Mouse (Mus musculus): ENCODE data around the gene Papola. TPM values are rescaled to one million over a fixed set of nuclear protein-coding genes. Genes with fewer than 3 reads are reported as not detected.
"Not testable (repeated sequence)": the region's sequence is repeated elsewhere in the genome, so short reads cannot be mapped to it uniquely, and the experiment has no call there.

Papola gene
- polyA plus RNA-seq, 1 experiment from 2014 or later, result 120 TPM

- Histone ChIP-seq H3K4me2 (no peak overlapping the region), H3K9ac (no peak overlapping the region), H3K27me3 (no peaks in the 10 kb centered on the region), H3K27ac (no peak overlapping the region), H3K9me3 (replicated peaks) (no peaks in the 10 kb centered on the region), H3K4me1 (replicated peaks) (peaks cover 5% of the 10 kb centered on the region; the same call in 1 of the 2 replicates), H3K4me3 (replicated peaks) (no peak overlapping the region), H3K36me3 (peaks cover 75% of the 10 kb centered on the region)
- 74% methylated on average over 4 of the region's 4 CpGs for WGBS (ENCODE audit: insufficient replicate concordance)
- DNase-seq (no peak), ATAC-seq (ENCODE audit: low read depth) (no peak)
Observed at GRCm38 (mm10) chr12:105839096-105839495, 54.6 kb downstream of the Papola start.

GRCm38 (mm10) chr12:105840545-105840944 lies 56.1 kb downstream of the Papola start:
- WGBS (ENCODE audit: insufficient replicate concordance), result 85% methylated on average over 8 of the region's 8 CpGs
- H3K4me1 ChIP-seq (replicated peaks); H3K9me3 ChIP-seq (replicated peaks); ATAC-seq (ENCODE audit: low read depth); H3K4me3 ChIP-seq (replicated peaks); H3K9ac ChIP-seq; DNase-seq; H3K27me3 ChIP-seq; H3K4me2 ChIP-seq; H3K27ac ChIP-seq: not testable (repeated sequence)
- H3K36me3 ChIP-seq, result peaks cover 63% of the 10 kb centered on the region

GRCm38 (mm10) chr12:105843243-105844005 lies 58.9 kb downstream of the Papola start:
- DNase-seq (no peak), ATAC-seq (ENCODE audit: low read depth) (no peak)
- H3K36me3 ChIP-seq, result peaks cover 40% of the 10 kb centered on the region
- no peaks in the 10 kb centered on the region for H3K4me1 ChIP-seq (replicated peaks)
- no peak overlapping the region for H3K27ac ChIP-seq
- no peak overlapping the region for H3K9ac ChIP-seq
- no peak overlapping the region for H3K4me2 ChIP-seq
- no peaks in the 10 kb centered on the region for H3K27me3 ChIP-seq
- WGBS (ENCODE audit: insufficient replicate concordance), result 75% methylated on average over 12 of the region's 12 CpGs
- no peaks in the 10 kb centered on the region for H3K9me3 ChIP-seq (replicated peaks)
- H3K4me3 ChIP-seq (replicated peaks), result no peak overlapping the region

GRCm38 (mm10) chr12:105844406-105844805 lies 59.9 kb downstream of the Papola start:
- Histone ChIP-seq H3K27ac (no peak overlapping the region), H3K36me3 (peaks cover 32% of the 10 kb centered on the region), H3K9ac (no peak overlapping the region), H3K4me3 (replicated peaks) (no peak overlapping the region), H3K9me3 (replicated peaks) (no peaks in the 10 kb centered on the region), H3K4me1 (replicated peaks) (no peaks in the 10 kb centered on the region), H3K4me2 (no peak overlapping the region), H3K27me3 (no peaks in the 10 kb centered on the region)
- DNase-seq, result no peak
- 85% methylated on average over 4 of the region's 4 CpGs for WGBS (ENCODE audit: insufficient replicate concordance)
- no peak for ATAC-seq (ENCODE audit: low read depth)

- WGBS (ENCODE audit: insufficient replicate concordance), result 66% methylated on average over 8 of the region's 8 CpGs
- DNase-seq, result no peak
- no peaks in the 10 kb centered on the region for H3K36me3 ChIP-seq
- no peak overlapping the region for H3K4me3 ChIP-seq (replicated peaks)
- ATAC-seq (ENCODE audit: low read depth), result no peak
- H3K9ac ChIP-seq, result no peak overlapping the region
- H3K4me1 ChIP-seq (replicated peaks), result no peaks in the 10 kb centered on the region
- H3K27me3 ChIP-seq, result no peaks in the 10 kb centered on the region
- H3K9me3 ChIP-seq (replicated peaks), result no peaks in the 10 kb centered on the region
- H3K4me2 ChIP-seq, result no peak overlapping the region
- H3K27ac ChIP-seq, result no peak overlapping the region
Observed at GRCm38 (mm10) chr12:105849102-105849501, 64.6 kb downstream of the Papola start.

- Histone ChIP-seq H3K27ac (no peak overlapping the region), H3K4me2 (no peak overlapping the region), H3K9ac (no peak overlapping the region), H3K36me3 (no peaks in the 10 kb centered on the region), H3K9me3 (replicated peaks) (no peaks in the 10 kb centered on the region), H3K4me3 (replicated peaks) (no peak overlapping the region), H3K27me3 (no peaks in the 10 kb centered on the region), H3K4me1 (replicated peaks) (no peaks in the 10 kb centered on the region)
- 68% methylated on average over 9 of the region's 9 CpGs for WGBS (ENCODE audit: insufficient replicate concordance)
- DNase-seq (no peak), ATAC-seq (ENCODE audit: low read depth) (no peak)
Observed at GRCm38 (mm10) chr12:105850675-105851074, 66.2 kb downstream of the Papola start.

- ATAC-seq (ENCODE audit: low read depth) (no peak), DNase-seq (no peak)
- no peak overlapping the region for H3K4me2 ChIP-seq
Observed at GRCm38 (mm10) chr12:105852798-105853197, 68.3 kb downstream of the Papola start.

GRCm38 (mm10) chr12:105854639-105855038 lies 70.1 kb downstream of the Papola start:
- H3K4me2 ChIP-seq, result no peak overlapping the region
- 32% methylated on average over 6 of the region's 6 CpGs for WGBS (ENCODE audit: insufficient replicate concordance)
- H3K36me3 ChIP-seq, result no peaks in the 10 kb centered on the region
- no peak for DNase-seq
- no peak overlapping the region for H3K9ac ChIP-seq
- H3K27me3 ChIP-seq, result no peaks in the 10 kb centered on the region
- H3K9me3 ChIP-seq (replicated peaks), result no peaks in the 10 kb centered on the region
- no peak overlapping the region for H3K4me3 ChIP-seq (replicated peaks)
- no peaks in the 10 kb centered on the region for H3K4me1 ChIP-seq (replicated peaks)
- ATAC-seq (ENCODE audit: low read depth), result no peak
- no peak overlapping the region for H3K27ac ChIP-seq

More at GRCm38 (mm10) chr12:105852798-105853197, 68.3 kb downstream of the Papola start:
- Histone ChIP-seq H3K9ac (no peak overlapping the region), H3K27ac (no peak overlapping the region), H3K36me3 (no peaks in the 10 kb centered on the region), H3K27me3 (no peaks in the 10 kb centered on the region), H3K9me3 (replicated peaks) (no peaks in the 10 kb centered on the region), H3K4me1 (replicated peaks) (no peaks in the 10 kb centered on the region), H3K4me3 (replicated peaks) (no peak overlapping the region)
- 55% methylated on average over 7 of the region's 7 CpGs for WGBS (ENCODE audit: insufficient replicate concordance)

- no peak overlapping the region for H3K4me2 ChIP-seq
- WGBS (ENCODE audit: insufficient replicate concordance), result 55% methylated on average over 5 of the region's 5 CpGs
- no peak overlapping the region for H3K4me3 ChIP-seq (replicated peaks)
- no peaks in the 10 kb centered on the region for H3K36me3 ChIP-seq
- H3K9me3 ChIP-seq (replicated peaks), result no peaks in the 10 kb centered on the region
- H3K4me1 ChIP-seq (replicated peaks), result no peaks in the 10 kb centered on the region
- no peak overlapping the region for H3K27ac ChIP-seq
- no peaks in the 10 kb centered on the region for H3K27me3 ChIP-seq
- no peak overlapping the region for H3K9ac ChIP-seq
- DNase-seq (no peak), ATAC-seq (ENCODE audit: low read depth) (no peak)
Observed at GRCm38 (mm10) chr12:105857902-105858640, 73.6 kb downstream of the Papola start.

- no peaks in the 10 kb centered on the region for H3K36me3 ChIP-seq
- no peak for DNase-seq
- no peak overlapping the region for H3K27ac ChIP-seq
- ATAC-seq (ENCODE audit: low read depth), result no peak
- no peak overlapping the region for H3K9ac ChIP-seq
- WGBS (ENCODE audit: insufficient replicate concordance), result 70% methylated on average over 6 of the region's 6 CpGs
- H3K27me3 ChIP-seq, result no peaks in the 10 kb centered on the region
- no peaks in the 10 kb centered on the region for H3K9me3 ChIP-seq (replicated peaks)
- no peaks in the 10 kb centered on the region for H3K4me1 ChIP-seq (replicated peaks)
- H3K4me2 ChIP-seq, result no peak overlapping the region
- no peak overlapping the region for H3K4me3 ChIP-seq (replicated peaks)
Observed at GRCm38 (mm10) chr12:105862072-105862471, 77.6 kb downstream of the Papola start.

- Histone ChIP-seq H3K27me3 (no peaks in the 10 kb centered on the region), H3K4me2 (no peak overlapping the region), H3K27ac (no peak overlapping the region), H3K4me3 (replicated peaks) (no peak overlapping the region), H3K9ac (no peak overlapping the region), H3K9me3 (replicated peaks) (no peaks in the 10 kb centered on the region), H3K4me1 (replicated peaks) (no peaks in the 10 kb centered on the region), H3K36me3 (no peaks in the 10 kb centered on the region)
- 75% methylated on average over 22 of the region's 22 CpGs for WGBS (ENCODE audit: insufficient replicate concordance)
- ATAC-seq (ENCODE audit: low read depth) (no peak), DNase-seq (no peak)
Observed at GRCm38 (mm10) chr12:105862607-105863006, 78.1 kb downstream of the Papola start.

All from liver, embryonic 13.5 days (tissue).